Mouse (Mus musculus) mesoderm, embryonic 11.5 days (tissue): ENCODE data around the gene Gm20920.
"Not testable (repeated sequence)": the region's sequence is repeated elsewhere in the genome, so short reads cannot be mapped to it uniquely, and the experiment has no call there.

Experiments
- DNase-seq: peaks from one replicate; pipeline ENCODE4 v3.0.0-alpha.2; 2012; ENCODE audit warnings: low read depth, low spot score

Gm20920 gene

GRCm38 (mm10) chrY:51851820-51852219, at the start of gene Gm20920:
Gene Gm20920, plus strand, starts transcription at chrY:51852120.
- not testable (repeated sequence) for DNase-seq
